Mouse (Mus musculus) adrenal gland, postnatal 4 days (tissue): ENCODE data around the gene Csad. TPM values are rescaled to one million over a fixed set of nuclear protein-coding genes. Genes with fewer than 3 reads are reported as not detected.

Experiments used
- DNase-seq, 2 experiments: peaks; one replicate each; pipeline ENCODE4 v3.0.0; 2021 to 2022; ENCODE audit warnings: low spot score in 2 of 2, mixed read lengths in 2 of 2
- total RNA-seq, 2 experiments: library from RNA; stranded (reverse); gene quantifications; 2 replicates each; pipeline ENCODE4 v1.2.3; 2021

The Csad gene
- total RNA-seq, 2 experiments from 2014 or later, result 90.0 to 106 TPM

GRCm38 (mm10) chr15:102205779-102206178, 1.3 kb upstream of the Csad start:
- no peak for DNase-seq

GRCm38 (mm10) chr15:102203835-102204381, 616 bp downstream of the Csad start:
- DNase-seq, result peak; percentile 35 to 44

DNA sequence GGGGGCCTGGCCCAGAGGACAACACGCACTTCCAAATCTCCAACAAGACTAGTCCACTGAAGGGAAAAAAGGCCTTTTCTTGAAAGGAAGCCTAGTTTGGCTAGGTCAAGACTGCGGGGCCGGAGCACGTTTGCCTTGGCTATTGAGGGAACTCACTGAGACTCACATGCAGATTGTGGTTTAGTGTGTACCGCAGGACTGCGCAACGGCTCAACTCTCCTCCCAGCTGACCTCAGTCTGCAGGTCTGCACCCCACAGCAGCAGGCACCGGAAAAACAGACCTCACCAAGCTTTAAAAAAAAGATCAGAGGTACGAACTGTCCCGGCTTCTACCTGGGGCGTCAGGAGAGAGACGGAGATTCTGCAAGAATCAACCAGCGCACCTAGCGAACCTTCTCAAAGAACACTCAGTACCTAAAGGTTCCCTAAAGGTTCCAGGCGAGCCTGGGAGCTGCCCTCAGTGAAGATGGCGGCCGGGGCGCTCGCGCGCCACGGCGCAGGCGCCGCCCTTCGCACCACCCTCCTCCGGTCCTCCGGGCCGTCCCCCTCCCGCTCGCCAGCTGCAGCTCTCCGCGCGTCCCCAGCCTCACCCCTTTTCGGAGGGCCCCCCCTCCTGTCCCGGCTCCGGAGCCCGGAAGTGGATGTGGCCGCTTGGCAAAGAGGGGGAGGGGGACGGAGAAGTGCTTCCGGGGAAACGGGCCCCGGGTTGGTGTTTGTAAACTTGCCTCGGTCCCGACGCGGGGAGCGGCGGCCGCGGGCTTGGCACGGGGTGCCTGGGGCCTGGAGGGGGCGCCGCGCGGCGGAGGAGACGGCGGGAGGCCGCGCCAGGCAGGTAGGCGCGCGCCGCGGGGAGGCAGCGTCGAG, 1.3 kb downstream of the Csad start, which contains the start of gene Zfp740:
Gene Zfp740 (plus strand): TSS at position 279 of the 864 bp plus-strand sequence.
- DNase-seq, result peak; percentile 90 to 95

- DNase-seq, result no peak
Observed at GRCm38 (mm10) chr15:102198841-102199240, 5.7 kb downstream of the Csad start.

DNA sequence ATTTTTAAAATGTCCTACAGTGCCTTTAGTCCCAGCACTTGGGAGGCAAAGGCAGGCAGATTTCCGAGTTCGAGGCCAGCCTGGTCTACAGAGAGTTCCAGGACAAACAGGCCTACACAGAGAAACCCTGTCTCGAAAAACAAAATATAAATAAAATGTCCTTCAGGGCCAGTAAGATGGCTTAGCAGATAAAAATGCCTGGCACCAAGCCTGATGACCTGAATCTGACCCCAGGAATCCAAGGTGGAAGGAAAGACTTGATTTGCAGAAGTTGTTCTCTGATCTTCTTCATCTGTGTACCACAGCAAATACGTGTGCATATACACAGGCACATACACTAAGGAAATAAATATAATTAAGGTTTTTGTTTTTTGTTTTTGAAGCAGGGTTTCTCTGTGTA, 9.2 kb downstream of the Csad start:
- no peak for DNase-seq

DNA sequence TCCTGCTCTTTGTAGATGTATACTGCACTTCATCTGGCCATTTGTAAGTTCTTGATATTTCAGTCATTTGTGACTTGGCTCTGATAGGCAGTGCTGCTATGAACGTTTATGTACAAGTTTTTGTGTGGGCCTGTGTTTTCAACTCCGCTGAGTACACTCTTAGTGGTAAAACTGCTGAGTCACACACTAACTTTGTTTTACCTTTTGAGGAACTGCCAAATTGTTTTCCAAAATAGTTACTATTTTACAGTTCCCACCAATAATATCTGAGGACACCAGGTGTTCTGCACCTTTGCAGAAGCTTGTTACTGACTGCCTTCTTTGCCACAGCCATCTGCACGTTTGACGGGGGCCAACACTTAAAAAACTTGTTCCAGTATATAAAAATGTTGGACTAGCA, 10.1 kb downstream of the Csad start:
- DNase-seq, result no peak

GRCm38 (mm10) chr15:102193652-102194051, 10.9 kb downstream of the Csad start:
- no peak for DNase-seq

DNA sequence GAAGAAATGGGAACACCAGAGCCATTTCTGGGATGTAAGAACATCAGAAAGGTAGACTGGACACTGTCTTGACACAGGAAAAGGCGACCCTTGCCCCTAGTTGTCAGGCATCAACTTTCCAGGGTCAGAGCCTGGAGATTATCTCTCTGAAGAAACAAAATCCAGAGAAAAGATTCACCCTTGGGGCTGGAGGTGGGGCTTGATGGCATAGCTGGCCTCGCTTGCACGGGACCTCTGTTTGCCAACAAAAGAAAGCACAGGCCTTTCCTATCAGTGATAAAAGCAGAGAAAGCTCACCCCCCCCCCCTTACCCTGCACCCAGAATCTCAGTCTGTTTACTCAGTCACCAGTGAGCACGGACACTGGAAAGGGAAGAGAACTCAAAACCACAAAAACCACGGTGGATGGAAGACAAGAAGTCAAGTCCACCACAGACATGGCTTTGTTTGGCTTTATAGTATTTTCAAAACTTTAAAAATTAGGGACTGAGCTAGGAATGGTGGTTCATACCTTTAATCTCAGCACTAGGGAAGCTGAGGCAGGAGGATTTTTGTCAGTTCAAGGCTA, 11.6 kb downstream of the Csad start:
- DNase-seq, result no peak

DNA sequence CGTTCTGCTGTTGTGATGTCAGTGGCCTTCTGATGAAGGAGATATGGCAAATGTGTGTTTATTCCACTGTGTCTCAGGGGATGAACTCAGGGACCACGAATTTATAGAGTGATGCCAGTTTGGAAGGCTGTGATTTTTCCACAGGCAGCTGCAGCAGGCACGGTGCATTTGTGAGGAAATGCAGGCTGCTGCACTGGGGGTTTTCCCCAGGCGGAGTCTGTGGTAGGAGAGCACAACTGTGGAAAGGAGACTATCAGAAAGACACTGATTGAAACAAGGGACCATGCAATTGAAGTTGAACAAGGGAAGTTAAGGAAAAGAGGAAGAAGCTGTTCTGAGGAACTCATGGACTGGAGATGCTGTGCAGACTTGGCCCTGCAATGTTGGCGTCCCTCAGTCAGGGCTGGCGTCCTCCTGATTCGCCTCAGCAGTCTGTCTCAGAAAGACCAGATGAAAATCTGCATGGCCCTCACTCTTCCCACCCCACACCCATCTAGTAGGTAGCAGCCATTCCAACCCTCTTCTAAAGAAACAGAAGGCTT, 12.2 kb downstream of the Csad start:
- DNase-seq, result no peak

DNA sequence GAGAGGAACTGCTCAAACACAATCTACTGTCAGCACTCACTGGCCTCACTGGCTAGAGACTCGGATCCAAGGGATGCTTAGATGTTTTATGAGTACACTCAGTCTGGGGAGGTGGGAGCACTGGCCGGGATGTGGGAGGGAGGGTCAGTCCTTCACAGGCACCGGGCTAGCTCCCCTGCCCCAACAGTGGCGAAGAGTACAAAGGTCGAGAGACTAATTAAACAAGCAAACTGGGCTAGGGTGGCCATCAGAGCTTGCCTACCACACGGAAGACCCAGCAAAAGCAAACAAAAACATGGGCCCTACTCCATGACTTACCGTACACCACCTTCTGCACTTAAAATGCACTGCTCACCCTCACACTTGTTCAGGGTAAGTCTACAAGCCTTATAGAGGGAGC, 12.8 kb downstream of the Csad start:
- DNase-seq, result no peak

DNA sequence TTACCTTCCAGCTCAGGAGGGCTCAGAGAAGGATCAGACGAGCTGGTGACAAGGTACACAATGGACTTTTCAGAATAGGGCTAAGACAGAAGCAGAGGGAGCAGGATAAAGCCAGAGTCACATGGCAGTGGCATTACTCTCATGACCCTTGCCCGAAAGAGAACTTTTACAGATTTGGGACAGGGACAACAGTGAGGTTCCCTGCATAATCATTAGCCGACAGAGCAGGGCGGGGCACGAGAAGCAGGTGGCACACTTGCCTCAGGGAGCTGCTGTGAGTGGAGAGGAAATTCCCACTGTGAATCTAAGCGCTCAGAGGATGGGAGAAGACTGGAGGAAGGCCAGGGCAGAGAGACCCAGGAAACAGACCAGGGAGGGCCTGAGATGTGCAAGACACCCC, 15.6 kb downstream of the Csad start:
- DNase-seq, result no peak

GRCm38 (mm10) chr15:102188096-102188495, 16.4 kb downstream of the Csad start:
- DNase-seq, result no peak

- DNase-seq, result no peak
Observed at GRCm38 (mm10) chr15:102186239-102186638, 18.3 kb downstream of the Csad start.

GRCm38 (mm10) chr15:102183076-102183475, 21.4 kb downstream of the Csad start:
- no peak for DNase-seq

DNA sequence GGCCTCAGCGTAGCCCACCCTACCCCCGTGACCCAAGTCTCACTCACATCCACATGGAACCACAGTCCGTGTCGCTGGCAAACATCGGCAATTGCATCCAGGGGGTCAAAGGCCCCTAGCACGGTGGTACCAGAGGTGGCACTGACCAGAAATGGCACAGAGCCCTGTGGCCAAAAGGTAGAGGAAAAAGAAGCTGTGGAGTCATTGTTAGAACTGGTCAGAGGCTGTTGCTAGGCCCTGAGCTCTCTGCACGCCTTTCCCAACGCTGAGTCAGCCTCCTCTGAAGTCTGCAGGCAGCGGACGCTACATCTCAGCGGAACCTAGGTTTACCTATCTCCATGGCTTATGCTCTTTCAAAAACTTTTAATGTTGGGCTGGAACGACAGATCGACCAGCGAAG, 24.6 kb downstream of the Csad start:
- DNase-seq, result no peak

DNA sequence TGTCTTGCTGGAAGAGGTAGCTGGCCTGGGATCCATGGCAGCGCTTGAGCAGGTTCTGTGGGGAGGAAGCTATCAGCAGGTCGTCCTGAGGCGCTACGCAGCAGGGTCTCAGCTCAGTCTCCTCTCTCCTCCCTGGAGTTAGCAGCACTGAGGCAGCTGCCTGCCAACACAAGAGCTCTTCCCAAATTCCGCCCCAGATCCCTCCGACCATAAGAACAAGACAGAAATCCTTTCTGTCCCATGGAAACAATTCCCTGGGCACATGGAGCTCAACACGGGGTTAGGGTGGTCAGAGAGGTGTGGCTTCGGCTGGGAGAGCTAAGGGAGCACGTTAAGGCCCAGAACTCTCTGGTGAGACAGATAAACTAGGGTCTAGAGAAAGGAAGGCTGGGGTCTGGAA, 25.4 kb downstream of the Csad start:
- DNase-seq, result no peak

- peak in 1 of 2 experiments; percentile 60 for DNase-seq
Observed at GRCm38 (mm10) chr15:102178279-102178678, 26.2 kb downstream of the Csad start.

GRCm38 (mm10) chr15:102177417-102177816, 27.1 kb downstream of the Csad start:
- no peak for DNase-seq

DNA sequence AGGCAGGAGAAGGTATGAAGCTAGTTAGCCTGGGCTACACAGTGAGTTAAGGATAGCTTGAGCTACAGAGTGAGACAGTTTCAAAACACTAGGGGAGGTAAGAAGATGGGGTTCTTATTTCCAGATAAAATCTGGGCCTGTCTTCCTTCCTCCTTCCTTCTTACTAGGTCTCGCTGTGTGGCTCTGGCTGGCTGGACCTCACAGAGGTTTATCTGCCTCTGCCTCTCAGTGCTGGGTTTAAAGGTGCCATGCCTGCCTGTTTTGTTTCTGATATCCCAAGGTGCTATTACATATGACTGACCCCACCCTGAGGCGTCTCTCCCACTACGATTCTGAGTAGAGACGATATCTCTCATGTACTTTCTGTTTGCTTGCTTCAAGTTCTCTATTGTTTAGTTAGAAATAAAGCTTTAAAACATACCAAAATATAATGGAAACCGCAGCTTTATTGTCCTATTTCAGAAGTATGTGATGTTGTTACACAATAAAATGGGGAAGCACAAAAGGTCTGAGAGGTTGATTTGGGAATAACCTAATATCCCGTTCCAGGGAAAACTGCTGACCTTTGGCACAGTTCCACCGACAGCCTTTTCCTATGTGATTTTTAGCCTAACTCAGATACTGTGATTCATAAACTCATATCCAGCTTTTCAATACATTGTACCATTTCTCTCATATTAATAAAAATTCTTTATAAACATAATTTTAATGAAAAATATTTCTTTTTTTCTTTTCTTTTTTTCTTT, 27.8 kb downstream of the Csad start:
- DNase-seq, result no peak

DNA sequence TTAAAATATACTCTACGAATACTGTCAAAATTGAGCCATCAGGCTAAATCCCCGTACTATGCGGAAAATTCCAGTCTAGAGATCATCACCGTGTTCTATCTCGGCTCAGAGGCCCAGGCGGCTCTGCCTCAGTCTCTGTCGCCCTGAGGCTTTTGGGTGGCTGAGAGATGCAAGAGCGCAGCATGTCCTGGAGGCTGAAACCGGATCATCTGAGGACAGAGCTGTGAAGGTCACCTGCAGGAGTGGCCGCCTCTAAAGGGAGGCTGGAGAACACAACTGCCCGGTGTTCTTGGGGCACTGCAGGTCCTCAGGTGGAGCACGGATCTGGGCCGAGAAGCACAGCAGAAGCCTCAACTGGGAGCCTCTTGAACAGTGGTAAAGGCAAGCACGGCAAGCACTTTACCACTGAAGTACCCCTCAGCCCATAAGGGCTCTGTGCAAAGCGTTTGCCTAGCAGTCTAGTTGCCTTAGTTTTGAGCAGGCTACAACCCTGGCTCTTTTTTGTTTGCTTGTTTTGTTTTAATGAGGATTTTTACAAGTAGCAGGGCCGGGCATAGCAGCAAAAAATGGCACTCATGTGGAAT, 28.7 kb downstream of the Csad start:
- DNase-seq, result no peak

- no peak for DNase-seq
Observed at GRCm38 (mm10) chr15:102173581-102173980, 30.9 kb downstream of the Csad start.
